Mouse (Mus musculus) embryonic facial prominence, embryonic 11.5 days (tissue): ENCODE data around the gene Iqschfp. TPM values are rescaled to one million over a fixed set of nuclear protein-coding genes. Genes with fewer than 3 reads are reported as not detected.

Source experiments
- ATAC-seq: fragments of 200-750 bp; cut with Nextera tagmentation; replicated peaks from 2 replicates; pipeline ENCODE4 v1.8.0; 2017; ENCODE audit warnings: low read depth; ENCODE audit not compliant: insufficient number of reproducible peaks, low FRiP score, low TSS enrichment
- DNase-seq: peaks from one replicate; pipeline ENCODE4 v3.0.0-alpha.2; 2015; ENCODE audit warnings: low spot score
- H3K27ac ChIP-seq: fragments of 300-500 bp; sonication (generic); replicated peaks from 2 replicates; pipeline ENCODE4 v1.5.1; 2014; ENCODE audit warnings: mild to moderate bottlenecking, low read depth, low read length, control low read depth
- H3K27me3 ChIP-seq: fragments of 300-500 bp; sonication (generic); 2 replicates; pipeline ENCODE4 v1.6.1; 2014; ENCODE audit warnings: mild to moderate bottlenecking, low read length, moderate library complexity, mixed read lengths; ENCODE audit not compliant: control insufficient read depth, insufficient read depth
- H3K36me3 ChIP-seq: fragments of 300-500 bp; sonication (generic); replicated peaks from 2 replicates; pipeline ENCODE4 v1.6.1; 2014; ENCODE audit warnings: low read depth, mild to moderate bottlenecking, low read length, moderate library complexity, mixed read lengths; ENCODE audit not compliant: control insufficient read depth, insufficient read depth
- H3K4me1 ChIP-seq: fragments of 300-500 bp; sonication (generic); 2 replicates; pipeline ENCODE4 v1.6.1; 2014; ENCODE audit warnings: low read length, mixed read lengths; ENCODE audit not compliant: control insufficient read depth, insufficient read depth
- H3K4me2 ChIP-seq: fragments of 300-500 bp; sonication (generic); 2 replicates; pipeline ENCODE4 v1.6.1; 2014; ENCODE audit warnings: low read depth, mild to moderate bottlenecking, control low read depth, low read length, moderate library complexity
- H3K4me3 ChIP-seq: fragments of 300-500 bp; sonication (generic); 2 replicates; pipeline ENCODE4 v1.5.1; 2014; ENCODE audit warnings: low read depth, low read length, control low read depth
- H3K9ac ChIP-seq: fragments of 300-500 bp; sonication (generic); replicated peaks from 2 replicates; pipeline ENCODE4 v1.6.1; 2014; ENCODE audit warnings: mild to moderate bottlenecking, control low read depth, low read length
- H3K9me3 ChIP-seq: fragments of 300-500 bp; sonication (generic); replicated peaks from 2 replicates; pipeline ENCODE4 v1.6.1; 2016; ENCODE audit warnings: mild to moderate bottlenecking, low read length, inconsistent platforms, mixed read lengths; ENCODE audit not compliant: control insufficient read depth
- WGBS: fragments of 180-500 bp; shearing (Covaris S2); extraction: QIAGEN DNeasy Blood & Tissue Kit; methylation state at CpG from one replicate; pipeline ENCODE4 v1.1.7; 2014; 5-methylcytosine and 5-hydroxymethylcytosine counted together
- polyA plus RNA-seq: library from polyadenylated mRNA; unstranded; fragments of >200 nt; fragmentation: Nextera tagmentation; extraction: Ambion mirVana; gene quantifications from 2 replicates; pipeline ENCODE4 v1.2.1, GENCODE M21; 2014

Gene Iqschfp
- polyA plus RNA-seq, 1 experiment from 2014 or later = 0.87 TPM

DNA sequence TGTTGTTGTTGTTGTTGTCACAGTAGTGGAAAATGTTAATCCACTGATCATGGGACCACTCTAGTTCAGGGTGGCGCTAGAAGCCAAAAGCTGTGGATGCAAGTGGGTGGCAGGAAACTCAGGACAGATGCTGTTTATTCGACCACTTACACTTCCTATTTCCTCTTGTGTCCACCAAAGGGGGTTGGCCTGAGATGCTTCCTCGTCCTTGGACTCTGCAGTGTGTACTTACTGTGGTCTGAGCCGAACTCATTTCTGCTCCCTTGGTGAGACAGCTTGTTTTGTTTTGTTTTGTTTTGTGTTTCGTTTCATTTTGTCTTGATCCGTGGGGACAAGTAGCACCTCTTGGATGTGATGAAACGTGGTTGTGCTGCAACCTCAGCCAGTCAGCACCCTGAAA is 750.9 kb downstream of the Iqschfp start:
- no peaks in the 10 kb centered on the region for H3K4me1 ChIP-seq
- DNase-seq (no peak), ATAC-seq (no peak)
- whole genome bisulfite sequencing = 84% methylated on average over 7 of the region's 7 CpGs
- no peaks in the 10 kb centered on the region for H3K36me3 ChIP-seq
- no peak overlapping the region for H3K9ac ChIP-seq
- no peaks in the 10 kb centered on the region for H3K9me3 ChIP-seq
- H3K4me2 ChIP-seq = no peak overlapping the region
- no peak overlapping the region for H3K27ac ChIP-seq
- H3K4me3 ChIP-seq = no peak overlapping the region
- H3K27me3 ChIP-seq = no peaks in the 10 kb centered on the region

- Histone ChIP-seq H3K4me1 (no peaks in the 10 kb centered on the region), H3K4me3 (no peak overlapping the region), H3K27ac (no peak overlapping the region), H3K4me2 (no peak overlapping the region), H3K27me3 (no peaks in the 10 kb centered on the region), H3K9me3 (no peaks in the 10 kb centered on the region), H3K9ac (no peak overlapping the region), H3K36me3 (no peaks in the 10 kb centered on the region)
- DNase-seq (no peak), ATAC-seq (no peak)
- 88% methylated on average over 6 of the region's 6 CpGs for WGBS
Measured at GRCm38 (mm10) chr3:68646387-68647130, 754.5 kb downstream of the Iqschfp start.

DNA sequence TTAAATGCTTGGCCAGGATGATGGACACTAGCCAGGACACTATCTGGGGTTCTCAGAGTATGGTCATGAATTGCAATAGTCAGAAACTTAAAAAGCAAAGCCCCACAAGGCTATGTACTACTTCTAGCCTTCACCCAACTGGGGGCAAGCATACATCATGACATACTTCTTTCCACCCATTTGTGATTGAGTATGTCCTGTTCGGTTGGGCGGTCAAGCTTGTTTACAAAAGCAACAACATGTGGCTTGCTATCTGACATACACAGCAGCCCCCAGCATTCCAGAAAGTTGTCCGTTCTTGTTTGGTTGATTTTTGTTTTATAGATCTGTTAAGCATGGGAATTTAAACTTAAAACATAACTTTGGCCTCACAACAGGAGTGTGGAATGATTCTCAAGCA is 755.2 kb downstream of the Iqschfp start:
- H3K4me3 ChIP-seq = no peak overlapping the region
- no peaks in the 10 kb centered on the region for H3K9me3 ChIP-seq
- H3K4me2 ChIP-seq = no peak overlapping the region
- no peaks in the 10 kb centered on the region for H3K4me1 ChIP-seq
- ATAC-seq (no peak), DNase-seq (no peak)
- no peaks in the 10 kb centered on the region for H3K36me3 ChIP-seq
- H3K9ac ChIP-seq = no peak overlapping the region
- 89% methylated on average over 3 of the region's 3 CpGs for WGBS
- no peaks in the 10 kb centered on the region for H3K27me3 ChIP-seq
- no peak overlapping the region for H3K27ac ChIP-seq

DNA sequence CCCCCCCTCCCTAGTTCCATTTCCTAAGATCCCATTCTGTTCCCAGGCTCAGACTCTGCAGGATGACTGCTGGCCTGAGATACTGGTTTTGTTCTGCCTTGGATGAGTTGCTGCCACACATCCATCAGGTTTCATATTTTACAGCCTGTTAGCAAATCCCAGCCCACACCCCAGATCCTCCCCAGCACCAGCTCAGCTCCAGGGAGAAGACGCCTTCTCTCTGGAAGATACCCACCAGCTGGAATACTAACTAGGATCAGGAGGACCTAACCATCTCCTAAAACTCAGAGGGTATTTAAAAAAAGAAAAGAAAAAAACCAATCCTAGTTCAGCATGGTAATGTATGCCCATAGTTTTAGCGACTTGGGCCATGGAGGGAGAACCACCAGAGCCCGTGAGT is 758.2 kb downstream of the Iqschfp start:
- WGBS = 91% methylated on average over 3 of the region's 3 CpGs
- Histone ChIP-seq H3K4me1 (no peaks in the 10 kb centered on the region), H3K27ac (no peak overlapping the region), H3K9ac (no peak overlapping the region), H3K4me2 (no peak overlapping the region), H3K36me3 (no peaks in the 10 kb centered on the region), H3K27me3 (no peaks in the 10 kb centered on the region), H3K9me3 (no peaks in the 10 kb centered on the region), H3K4me3 (no peak overlapping the region)
- ATAC-seq (no peak), DNase-seq (no peak)

GRCm38 (mm10) chr3:68656607-68657352 is 764.7 kb downstream of the Iqschfp start:
- H3K27ac ChIP-seq = no peak overlapping the region
- no peaks in the 10 kb centered on the region for H3K9me3 ChIP-seq
- DNase-seq (no peak), ATAC-seq (no peak)
- H3K9ac ChIP-seq = no peak overlapping the region
- 74% methylated on average over 4 of the region's 4 CpGs for WGBS
- H3K4me2 ChIP-seq = no peak overlapping the region
- no peaks in the 10 kb centered on the region for H3K27me3 ChIP-seq
- H3K4me1 ChIP-seq = no peaks in the 10 kb centered on the region
- no peaks in the 10 kb centered on the region for H3K36me3 ChIP-seq
- no peak overlapping the region for H3K4me3 ChIP-seq

DNA sequence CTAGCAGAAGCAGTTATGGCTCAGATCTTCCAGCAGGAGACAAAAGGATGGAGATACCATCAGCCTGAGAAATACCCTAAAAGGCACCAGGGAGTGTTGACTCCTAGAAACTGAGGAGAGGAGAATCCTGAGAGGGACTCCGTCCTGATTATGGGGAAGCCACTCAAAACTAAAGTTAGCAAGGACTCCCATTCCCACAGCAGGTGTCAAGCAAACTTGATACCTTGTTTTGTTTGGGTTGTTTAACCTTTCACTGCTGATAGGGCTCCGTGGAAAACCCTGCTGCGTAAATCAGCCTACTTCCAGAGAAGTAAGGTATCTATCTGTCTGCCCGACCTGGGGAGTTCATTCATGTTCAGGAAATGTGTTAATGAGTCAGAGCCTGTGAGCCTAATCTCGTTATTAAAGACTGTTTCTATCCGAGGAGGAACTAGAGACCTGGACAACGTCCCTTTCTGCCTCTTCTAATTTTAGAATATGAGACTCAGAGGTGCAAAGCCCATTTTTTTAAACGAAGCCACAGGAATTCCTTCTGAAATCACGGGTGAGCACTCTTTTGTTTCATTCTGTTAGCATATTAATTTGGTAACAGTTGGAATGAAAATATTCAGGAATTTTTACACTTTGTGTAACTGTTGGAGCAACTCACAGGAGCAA is 765.7 kb downstream of the Iqschfp start:
- H3K9ac ChIP-seq = no peak overlapping the region
- no peaks in the 10 kb centered on the region for H3K36me3 ChIP-seq
- H3K4me3 ChIP-seq = no peak overlapping the region
- H3K27me3 ChIP-seq = no peaks in the 10 kb centered on the region
- WGBS = 26% methylated on average over 9 of the region's 9 CpGs
- DNase-seq (no peak), ATAC-seq (no peak)
- H3K9me3 ChIP-seq = no peaks in the 10 kb centered on the region
- H3K4me2 ChIP-seq = no peak overlapping the region
- H3K4me1 ChIP-seq = no peaks in the 10 kb centered on the region
- no peak overlapping the region for H3K27ac ChIP-seq

DNA sequence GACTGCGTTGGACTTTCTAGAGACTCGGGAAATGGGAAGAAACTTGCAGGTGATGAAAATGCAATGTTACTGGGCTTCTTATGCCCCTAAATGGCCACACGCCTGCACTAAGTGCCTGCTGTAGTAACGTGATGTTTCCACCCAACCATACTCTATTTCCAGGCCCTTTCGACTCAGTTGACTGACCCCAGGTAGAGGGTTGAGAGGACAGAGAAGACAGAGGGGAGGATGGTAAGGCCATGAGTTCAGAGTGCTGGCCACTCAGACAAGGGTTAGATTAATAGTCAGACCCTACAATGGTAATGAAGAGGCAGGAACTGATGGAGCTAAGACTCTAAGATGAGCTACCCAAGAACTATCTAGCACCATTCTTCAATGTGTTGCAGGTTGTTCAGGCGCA is 768.0 kb downstream of the Iqschfp start:
- DNase-seq (no peak), ATAC-seq (no peak)
- Histone ChIP-seq H3K4me1 (no peaks in the 10 kb centered on the region), H3K4me3 (no peak overlapping the region), H3K9ac (no peak overlapping the region), H3K9me3 (no peaks in the 10 kb centered on the region), H3K27ac (no peak overlapping the region), H3K4me2 (no peak overlapping the region), H3K36me3 (no peaks in the 10 kb centered on the region), H3K27me3 (no peaks in the 10 kb centered on the region)
- 94% methylated on average over 6 of the region's 6 CpGs for WGBS

DNA sequence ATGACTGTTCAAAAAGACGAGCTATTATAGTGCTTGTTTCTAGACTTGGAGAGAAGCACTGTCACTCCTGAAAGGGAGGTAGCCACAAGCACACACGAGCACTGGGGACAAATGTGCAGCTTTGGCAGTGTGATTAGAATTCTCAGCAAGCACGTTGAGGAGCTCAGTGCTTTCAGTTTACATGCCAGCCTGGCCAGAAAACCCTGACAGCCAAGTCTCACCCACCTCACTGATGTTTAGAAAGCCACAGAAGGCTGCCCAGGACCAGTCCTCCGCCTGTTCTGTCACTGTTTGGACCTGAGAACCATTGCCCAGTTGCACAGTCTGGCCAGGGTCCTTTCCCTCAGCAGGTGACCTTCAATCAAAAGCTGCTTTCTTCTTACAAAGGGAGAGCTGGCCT is 768.5 kb downstream of the Iqschfp start:
- H3K27ac ChIP-seq = no peak overlapping the region
- no peaks in the 10 kb centered on the region for H3K9me3 ChIP-seq
- H3K27me3 ChIP-seq = no peaks in the 10 kb centered on the region
- no peak overlapping the region for H3K4me3 ChIP-seq
- DNase-seq = no peak
- WGBS = 81% methylated on average over 4 of the region's 4 CpGs
- H3K4me2 ChIP-seq = no peak overlapping the region
- ATAC-seq = no peak
- no peaks in the 10 kb centered on the region for H3K4me1 ChIP-seq
- H3K9ac ChIP-seq = no peak overlapping the region
- H3K36me3 ChIP-seq = no peaks in the 10 kb centered on the region
